Mouse (Mus musculus) E14TG2a.4 (cell line): ENCODE data around the gene Bean1.

ENCODE experiments used
- CTCF ChIP-seq: conservative IDR thresholded peaks from 2 replicates; pipeline ENCODE4 v1.5.1; 2014; ENCODE audit warnings: low read length
- NANOG ChIP-seq: IDR thresholded peaks from 2 replicates; pipeline ENCODE4 v1.6.1; 2014; ENCODE audit warnings: borderline replicate concordance, low read length, mixed read lengths
- POU5F1 ChIP-seq: IDR thresholded peaks from 2 replicates; pipeline ENCODE4 v1.6.1; 2014; ENCODE audit warnings: low read length, borderline replicate concordance

DNA sequence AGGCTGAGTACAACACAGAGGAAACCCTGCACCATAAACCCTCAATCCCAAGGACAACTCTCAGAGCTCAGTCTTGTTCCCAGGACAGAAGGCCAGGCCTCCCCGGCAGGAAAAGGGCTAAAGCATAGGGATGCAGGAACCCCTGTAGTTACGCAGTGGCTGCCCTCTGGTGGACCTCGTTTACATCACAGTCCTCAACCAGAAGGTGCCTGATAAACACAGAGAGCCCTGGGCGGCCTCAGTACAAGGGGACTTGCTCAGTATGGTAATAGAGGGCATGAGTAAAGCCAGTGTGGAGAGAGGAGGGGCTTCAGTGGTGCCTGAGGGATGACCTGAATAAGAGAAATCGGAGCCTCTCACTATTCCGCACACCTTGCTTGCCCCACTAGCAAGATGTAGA, 64.3 kb downstream of the Bean1 start:
- TF ChIP-seq CTCF (no peak), NANOG (no peak), POU5F1 (no peak)
